Mouse (Mus musculus): ENCODE measurements around the gene Ptprh.

Ptprh gene

GRCm38 (mm10) chr7:4501558-4502397 is 102.1 kb downstream of the Ptprh start, which contains the start of gene Ppp1r12c:
TSS of gene Ppp1r12c (minus strand) at chr7:4501680.
- peak; percentile 84 for DNase-seq (ENCODE audit: low read depth, low spot score)

GRCm38 (mm10) chr7:4500892-4501471 is 102.9 kb downstream of the Ptprh start:
- DNase-seq (ENCODE audit: low read depth, low spot score), result peak; percentile 31

- DNase-seq (ENCODE audit: low read depth, low spot score), result no peak
Observed at GRCm38 (mm10) chr7:4499034-4499433, 104.8 kb downstream of the Ptprh start.
